Comparison of ENCODE assay signal across 8 mouse cellular contexts in genomic region chr7:127776426-127776825, GRCm38 (mm10). TPM values are rescaled to one million over a fixed set of nuclear protein-coding genes. Genes with fewer than 3 reads are reported as not detected.
A peak's percentile ranks its signal among the peaks of the same experiment; 100 is the strongest.
DNase-seq lines count a peak whose midpoint lies in the region; ATAC-seq and TF ChIP-seq lines count a peak whose summit lies in the region.

Gene Setd1a, plus strand, starts transcription at chr7:127776670.

- H3K4me2 ChIP-seq in forebrain, embryonic 13.5 days: peak within 1 kb of the TSS; percentile 92
- H3K4me2 ChIP-seq in liver, postnatal 0 days (ENCODE audit: low read depth, low read length): peak within 1 kb of the TSS; percentile 95
- peak within 1 kb of the TSS; percentile 86 for H3K4me2 ChIP-seq in neural tube, embryonic 15.5 days

- no peaks in the 10 kb centered on the region for H3K4me1 ChIP-seq in ES-Bruce4 (ENCODE audit: control insufficient read depth, insufficient read depth, low read length)
- H3K4me1 ChIP-seq in forebrain, embryonic 13.5 days: peaks cover 18% of the 10 kb centered on the region
- H3K4me1 ChIP-seq in liver, postnatal 0 days (ENCODE audit: insufficient read depth): peaks cover 11% of the 10 kb centered on the region
- H3K4me1 ChIP-seq in neural tube, embryonic 15.5 days: peaks cover 24% of the 10 kb centered on the region

- DNase-seq in heart, postnatal 10 days: peak; percentile 90 to 93
- DNase-seq in kidney, postnatal 4 days: peak; percentile 95
- peak; percentile 92 for DNase-seq in liver, postnatal 0 days
- DNase-seq in testis, postnatal 10 days (ENCODE audit: low spot score): peak; percentile 98

- H3K4me3 ChIP-seq in ES-Bruce4 (ENCODE audit: low read depth, low read length): peak within 1 kb of the TSS; percentile 87
- H3K4me3 ChIP-seq in forebrain, embryonic 13.5 days: peak within 1 kb of the TSS; percentile 88
- peak within 1 kb of the TSS; percentile 96 for H3K4me3 ChIP-seq in liver, postnatal 0 days (ENCODE audit: low read depth, low read length)
- peak within 1 kb of the TSS; percentile 88 for H3K4me3 ChIP-seq in neural tube, embryonic 15.5 days (replicated peaks)

- H3K27ac ChIP-seq in ES-Bruce4 (ENCODE audit: insufficient read depth, low read length): peak within 1 kb of the TSS; percentile 92
- peak within 1 kb of the TSS; percentile 97 for H3K27ac ChIP-seq in forebrain, embryonic 13.5 days
- peak within 1 kb of the TSS; percentile 98 for H3K27ac ChIP-seq in liver, postnatal 0 days (ENCODE audit: low read depth)
- peak within 1 kb of the TSS; percentile 98 for H3K27ac ChIP-seq in neural tube, embryonic 15.5 days (replicated peaks)

- peak; percentile 59; the same call in 1 of the 2 replicates for ATAC-seq in cerebellum, adult (ENCODE audit: insufficient number of reproducible peaks, low FRiP score, low TSS enrichment)
- ATAC-seq in forebrain, embryonic 13.5 days: peak; percentile 72
- peak; percentile 53 for ATAC-seq in liver, postnatal 0 days
- ATAC-seq in neural tube, embryonic 15.5 days (ENCODE audit: low FRiP score): peak; percentile 82

- TF ChIP-seq EP300 in ES-Bruce4 (IDR thresholded peaks at IDR 0.05; ENCODE audit: insufficient read depth, low read depth, low read length): no peak
- TF ChIP-seq EP300 in liver, postnatal 0 days (IDR thresholded peaks at IDR 0.05; ENCODE audit: low read depth): peak; percentile 6; the same call in 1 of the 2 replicates

- H3K36me3 ChIP-seq in ES-Bruce4 (ENCODE audit: control insufficient read depth, insufficient read depth, low read length, poor library complexity, severe bottlenecking): peaks cover 22% of the 10 kb centered on the region
- peaks cover 29% of the 10 kb centered on the region for H3K36me3 ChIP-seq in forebrain, embryonic 13.5 days (ENCODE audit: poor library complexity, severe bottlenecking)
- H3K36me3 ChIP-seq in liver, postnatal 0 days (replicated peaks; ENCODE audit: insufficient read depth, low read length): peaks cover 25% of the 10 kb centered on the region
- peaks cover 25% of the 10 kb centered on the region for H3K36me3 ChIP-seq in neural tube, embryonic 15.5 days

- WGBS in forebrain, embryonic 13.5 days: under 1% methylated on average over 23 of the region's 23 CpGs
- under 1% methylated on average over 23 of the region's 23 CpGs for WGBS in liver, postnatal 0 days (ENCODE audit: insufficient replicate concordance)
- 0% methylated on average over 23 of the region's 23 CpGs for WGBS in neural tube, embryonic 15.5 days

- intact Hi-C loops in heart, postnatal 10 days (cut with DNase I): loop anchor here (5.0 kb wide), 1 partner anchor 66 kb away; no protein-coding TSS in a partner anchor

- H3K27me3 ChIP-seq in ES-Bruce4 (ENCODE audit: control insufficient read depth, insufficient read depth, low read length, poor library complexity, severe bottlenecking): no peaks in the 10 kb centered on the region
- no peaks in the 10 kb centered on the region for H3K27me3 ChIP-seq in forebrain, embryonic 13.5 days
- no peaks in the 10 kb centered on the region for H3K27me3 ChIP-seq in liver, postnatal 0 days (ENCODE audit: insufficient read depth, low read length)
- H3K27me3 ChIP-seq in neural tube, embryonic 15.5 days (replicated peaks): no peaks in the 10 kb centered on the region

- H3K9ac ChIP-seq in ES-Bruce4 (ENCODE audit: low read depth, poor library complexity, severe bottlenecking): peak within 1 kb of the TSS; percentile 96
- peak within 1 kb of the TSS; percentile 90 for H3K9ac ChIP-seq in forebrain, embryonic 13.5 days
- peak within 1 kb of the TSS; percentile 93 for H3K9ac ChIP-seq in liver, postnatal 0 days (replicated peaks)
- H3K9ac ChIP-seq in neural tube, embryonic 15.5 days (replicated peaks): peak within 1 kb of the TSS; percentile 86

- TF ChIP-seq POLR2A in ES-Bruce4 (IDR thresholded peaks at IDR 0.05; ENCODE audit: insufficient read depth, low read length): peak; percentile 54

- H3K9me3 ChIP-seq in ES-Bruce4 (replicated peaks; ENCODE audit: control insufficient read depth, insufficient read depth, low read length, poor library complexity, severe bottlenecking): no peaks in the 10 kb centered on the region
- H3K9me3 ChIP-seq in forebrain, embryonic 13.5 days (replicated peaks): no peaks in the 10 kb centered on the region
- no peaks in the 10 kb centered on the region for H3K9me3 ChIP-seq in liver, postnatal 0 days (ENCODE audit: low read length)
- no peaks in the 10 kb centered on the region for H3K9me3 ChIP-seq in neural tube, embryonic 15.5 days (replicated peaks)

- TF ChIP-seq CTCF in ES-Bruce4 (IDR thresholded peaks at IDR 0.05; ENCODE audit: low read depth, low read length): no peak
- TF ChIP-seq CTCF in liver, postnatal 0 days (IDR thresholded peaks at IDR 0.05; ENCODE audit: low read depth): no peak

RNA-seq across cellular contexts. Expression of gene Setd1a, which starts in this region (rescaled TPM):
- 49.1 and 51.7 TPM in 2 replicates for polyA plus RNA-seq in ES-Bruce4 (2011; ENCODE audit: insufficient read depth, insufficient read length, low read depth, missing spikeins)
- polyA plus RNA-seq in forebrain, embryonic 13.5 days (2015; fragmentation: Nextera tagmentation; extraction: Ambion mirVana): 20.0 and 21.5 TPM in 2 replicates
- total RNA-seq in heart, postnatal 10 days (2021): 10 to 100 TPM; 26.1 to 29.9 TPM
- polyA plus RNA-seq in liver, postnatal 0 days (2015; fragmentation: Nextera tagmentation; extraction: Ambion mirVana): 5.5 and 7.3 TPM in 2 replicates
- polyA plus RNA-seq in neural tube, embryonic 15.5 days (2015; fragmentation: Nextera tagmentation; extraction: Ambion mirVana): 17.8 and 19.5 TPM in 2 replicates

Comparison
In these comparisons a context has a peak if more than half of its experiments do, and no peak if none do; other contexts are left out.
1. Peak in every context shown above with its lines: DNase-seq, ATAC-seq, H3K4me3 ChIP-seq and H3K27ac ChIP-seq.